Mouse (Mus musculus) frontal cortex, postnatal 36 days (tissue): ENCODE measurements at regions not wholly inside any gene's neighbourhood (a gene's known extent, or its start where the extent isn't known, plus 50 kb on each side); places are given as distances from the start of the nearest gene placed in this dataset.

Source experiments
- DNase-seq, 2 experiments: peaks; one replicate each; pipeline ENCODE4 v3.0.0; 2022; ENCODE audit warnings: low spot score in 2 of 2

GRCm38 (mm10) chr1:121050695-121051495, 281.5 kb downstream of the Insig2 start:
- no peak for DNase-seq

GRCm38 (mm10) chr1:121051496-121052119, 280.8 kb downstream of the Insig2 start:
- no peak for DNase-seq

DNA sequence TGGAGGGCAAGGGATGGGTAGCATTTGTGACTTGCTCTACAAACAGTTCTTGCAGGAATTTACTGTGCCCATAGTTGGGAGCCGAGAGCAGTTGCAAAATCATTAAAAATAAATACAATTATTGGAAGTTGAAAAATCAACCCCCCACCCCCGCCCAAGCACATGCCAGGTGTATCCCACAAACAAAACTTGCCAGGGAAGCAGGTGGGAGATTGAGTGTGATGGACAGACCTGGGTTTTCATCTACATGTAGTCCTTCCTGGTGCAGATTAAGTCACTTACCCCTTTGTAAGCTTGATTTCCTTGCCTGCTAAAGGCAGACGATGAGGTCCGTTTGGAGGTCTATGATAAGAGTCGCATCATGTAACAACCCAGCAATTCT, 280.3 kb downstream of the Insig2 start:
- no peak for DNase-seq

DNA sequence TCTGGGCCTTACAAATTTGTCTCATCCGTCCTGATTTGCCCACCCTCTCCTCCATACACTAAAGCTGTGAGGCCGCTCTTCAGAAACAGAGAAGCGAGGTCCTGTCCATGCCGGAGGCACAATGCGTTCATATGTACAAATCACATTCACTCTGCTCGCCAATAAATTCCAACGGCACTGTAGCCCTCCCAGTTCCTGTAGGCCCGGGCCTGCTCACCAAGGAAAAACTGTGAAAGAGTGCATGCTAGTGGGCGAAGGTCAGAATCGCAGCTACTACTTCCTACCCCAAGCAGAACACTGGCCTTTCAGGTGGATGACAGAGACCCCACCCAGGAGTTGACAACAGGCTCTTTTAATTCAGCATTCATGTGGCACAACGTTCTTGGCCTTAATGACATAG, 278.7 kb downstream of the Insig2 start:
- DNase-seq: no peak

DNA sequence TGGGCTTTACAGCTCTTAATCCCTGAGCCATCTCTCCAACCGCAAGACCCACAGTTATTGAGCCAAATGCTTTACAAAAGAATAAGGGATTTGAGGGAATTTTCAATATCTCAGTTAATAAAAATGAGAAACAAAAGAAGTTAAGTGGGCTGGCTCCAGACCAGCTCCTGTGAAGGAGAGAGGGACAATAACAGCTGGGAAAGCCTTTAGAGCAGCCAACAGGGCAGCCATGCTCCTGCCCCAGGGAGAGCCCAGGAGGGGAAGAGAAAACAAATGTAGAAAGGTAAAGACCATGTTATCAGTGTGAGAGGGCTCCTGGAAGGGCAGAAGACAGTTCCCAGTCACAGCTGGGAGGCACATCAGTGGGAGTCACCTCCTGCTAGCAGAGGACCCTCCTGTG, 257.8 kb downstream of the Insig2 start:
- no peak for DNase-seq

DNA sequence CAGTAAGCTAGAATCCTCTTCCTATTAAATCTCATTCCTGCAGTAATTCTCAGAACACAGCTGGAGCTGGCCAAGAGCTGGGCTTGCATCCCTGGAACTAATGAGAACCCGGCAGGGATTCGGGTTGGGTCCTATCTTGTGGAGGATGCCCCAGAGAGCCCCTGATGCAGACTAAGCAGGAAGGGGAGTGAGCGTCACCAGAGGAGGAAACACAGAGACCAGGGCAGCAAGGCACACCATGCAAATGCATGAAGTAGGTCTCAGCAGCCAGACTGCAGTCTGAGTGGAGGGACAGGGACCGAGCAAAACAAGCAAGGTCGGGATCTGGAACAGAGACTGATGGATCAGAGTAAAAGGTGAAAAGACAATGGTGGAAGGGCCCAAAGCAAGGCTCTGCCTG, 249.6 kb downstream of the Insig2 start:
- DNase-seq: no peak

DNA sequence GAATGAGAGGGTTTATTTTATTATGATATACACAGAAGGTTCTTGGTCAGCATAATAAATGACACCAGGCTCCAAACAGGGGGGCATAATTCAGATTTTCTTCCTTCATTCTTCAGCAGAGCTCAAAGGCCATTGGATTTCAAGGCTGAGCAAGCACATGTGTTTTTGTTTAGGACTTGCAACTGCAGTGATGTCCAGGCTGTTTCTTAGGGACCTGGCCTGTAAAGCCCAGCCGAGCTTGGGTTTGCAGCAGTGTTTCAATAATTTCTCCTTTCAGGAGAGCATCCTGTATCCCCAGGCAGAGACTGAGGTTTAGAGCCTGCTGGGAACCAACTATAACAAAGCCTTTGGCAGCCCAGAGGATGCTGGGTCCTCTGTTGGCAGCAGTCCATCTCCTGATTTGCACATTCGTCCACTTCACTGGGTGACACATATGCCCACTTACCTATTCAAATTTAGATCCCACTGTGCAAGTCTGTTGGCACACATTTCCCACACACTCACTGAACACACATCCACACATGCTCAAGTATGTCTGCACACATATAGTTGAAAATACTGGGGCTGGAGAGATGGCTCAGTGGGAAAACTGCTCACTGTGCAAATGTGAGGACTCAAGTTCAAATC, 247.2 kb downstream of the Insig2 start:
- DNase-seq: peak in 1 of 2 experiments; percentile 24

GRCm38 (mm10) chr1:121087124-121087887, 245.1 kb downstream of the Insig2 start:
- peak; percentile 8 to 40 for DNase-seq

DNA sequence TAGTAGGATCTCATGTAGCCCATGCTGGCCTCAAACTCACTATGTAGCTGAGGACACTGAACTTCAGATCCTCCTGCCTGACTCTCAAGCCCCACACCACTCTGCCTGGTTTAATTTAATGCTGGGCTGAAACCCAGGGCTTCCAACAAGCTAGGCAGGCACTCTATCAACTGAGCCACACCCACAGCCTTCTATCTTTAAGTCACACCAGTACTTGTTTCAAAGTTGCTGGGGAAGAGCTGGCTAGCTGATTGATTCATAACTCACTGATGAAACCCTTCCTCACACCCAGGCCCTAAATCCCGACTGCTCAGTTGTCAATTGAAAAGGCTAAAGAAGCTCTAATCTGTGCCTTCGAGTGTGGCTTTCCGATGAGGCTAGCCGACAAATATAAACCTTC, 241.8 kb downstream of the Insig2 start:
- DNase-seq: no peak

- no peak for DNase-seq
Observed at GRCm38 (mm10) chr1:121092870-121093269, 239.5 kb downstream of the Insig2 start.

GRCm38 (mm10) chr1:121096551-121097550, 235.5 kb downstream of the Insig2 start:
- DNase-seq: peak in 1 of 2 experiments; percentile 24

DNA sequence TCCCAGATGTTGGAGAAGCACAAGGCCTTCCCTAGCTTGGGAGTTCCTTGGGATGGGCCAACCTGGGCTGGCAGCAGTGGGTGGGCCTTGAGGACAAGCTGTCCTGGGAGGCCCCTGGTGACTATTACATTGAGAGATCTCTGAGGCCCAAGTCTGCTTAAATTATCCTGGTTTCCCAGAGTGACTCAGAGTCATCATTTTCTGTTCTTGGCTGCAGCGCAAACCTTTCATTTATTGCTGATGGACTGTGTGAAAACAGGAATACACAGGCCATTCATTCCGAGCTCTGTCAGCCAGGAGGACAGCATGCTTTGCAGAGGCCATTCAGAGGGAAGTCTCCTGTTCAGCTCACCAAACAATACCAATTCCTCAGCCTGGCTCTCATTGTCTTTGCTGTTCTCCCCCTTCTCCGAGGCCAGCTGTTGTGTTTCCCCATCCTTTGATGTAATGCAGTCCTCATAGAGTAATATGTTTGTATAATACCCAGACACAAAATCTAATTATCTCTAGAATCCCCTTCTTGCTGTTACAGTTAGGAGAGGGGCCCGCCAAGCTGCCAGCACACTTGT, 220.5 kb downstream of the Insig2 start:
- peak in 1 of 2 experiments; percentile 1 for DNase-seq

DNA sequence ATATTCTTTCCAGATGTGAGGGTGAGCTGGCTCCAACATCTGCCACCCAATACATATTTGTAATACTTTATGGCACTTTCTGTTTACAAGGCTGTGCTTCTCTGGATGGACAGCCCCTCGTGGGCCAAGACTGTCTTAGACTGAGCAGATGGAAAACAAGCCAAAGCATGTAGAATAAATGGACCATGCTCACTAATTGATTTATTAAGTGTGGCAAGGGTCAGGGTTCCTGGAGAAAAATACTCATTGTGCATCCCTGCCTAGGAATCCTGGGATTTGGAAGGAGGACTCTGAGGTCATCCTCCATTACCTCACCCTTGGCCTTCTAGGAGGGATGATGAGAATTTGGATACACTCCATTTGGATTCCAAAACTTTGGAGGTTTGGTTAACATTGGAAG, 219.9 kb downstream of the Insig2 start:
- no peak for DNase-seq

DNA sequence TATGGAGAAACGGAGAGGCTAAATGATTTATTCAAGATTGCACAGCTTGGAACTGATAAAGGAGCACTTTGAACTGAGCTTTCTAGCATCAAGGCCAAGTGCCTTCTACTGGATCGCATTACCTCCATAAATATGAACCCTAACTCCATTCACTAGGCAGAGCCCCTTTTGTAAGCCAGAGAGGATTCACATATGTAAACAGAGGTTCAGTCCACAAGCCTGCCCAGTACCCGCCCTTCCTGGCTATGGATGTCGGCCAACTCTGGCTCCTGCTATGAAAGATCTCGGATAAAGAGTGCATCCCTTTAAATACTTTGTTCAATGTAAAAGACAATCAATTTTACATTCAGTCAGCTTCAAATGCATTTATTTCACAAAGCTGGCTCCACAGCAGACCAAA, 215.8 kb downstream of the Insig2 start:
- DNase-seq: no peak

DNA sequence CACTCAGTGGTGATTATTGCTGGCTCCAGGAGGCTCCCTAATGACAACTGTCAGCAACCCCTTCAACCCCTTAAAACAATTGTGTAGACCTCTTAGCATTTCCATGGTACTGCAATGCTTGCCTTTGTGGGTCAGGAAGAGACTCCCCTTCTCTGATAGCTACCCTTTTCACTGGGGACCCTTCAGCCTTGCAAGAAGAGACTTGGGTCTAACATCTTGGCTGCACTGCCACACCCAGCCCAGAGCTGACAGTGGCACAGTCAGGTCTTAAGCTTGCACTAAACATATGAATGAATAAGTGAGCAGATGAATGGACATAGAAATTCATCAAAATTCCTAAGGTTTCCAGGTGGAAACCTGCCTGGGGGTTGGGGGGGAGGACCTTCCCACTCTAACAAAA, 209.0 kb downstream of the Insig2 start:
- no peak for DNase-seq

- no peak for DNase-seq
Observed at GRCm38 (mm10) chr1:121136284-121136683, 196.1 kb downstream of the Insig2 start.

GRCm38 (mm10) chr1:121136846-121137245, 195.5 kb downstream of the Insig2 start:
- no peak for DNase-seq

DNA sequence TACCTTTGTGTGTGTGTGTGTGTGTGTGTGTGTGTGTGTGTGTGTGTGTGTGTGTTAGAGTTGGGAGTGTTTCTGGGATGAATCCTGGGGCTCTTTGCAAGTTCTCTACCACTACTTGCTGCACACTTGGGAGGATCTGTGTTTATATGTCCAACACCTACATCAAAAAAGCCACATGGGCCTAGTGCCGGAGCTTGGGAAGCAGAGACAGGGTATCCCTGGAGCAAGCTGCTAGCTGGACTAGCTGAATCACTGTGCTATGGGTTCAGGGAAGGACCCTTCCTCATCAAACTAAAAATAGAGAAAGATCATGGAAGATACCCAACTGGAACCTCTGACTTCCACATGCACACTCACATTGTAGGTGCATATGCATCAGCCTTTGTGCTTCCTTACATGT, 187.4 kb downstream of the Insig2 start:
- no peak for DNase-seq

DNA sequence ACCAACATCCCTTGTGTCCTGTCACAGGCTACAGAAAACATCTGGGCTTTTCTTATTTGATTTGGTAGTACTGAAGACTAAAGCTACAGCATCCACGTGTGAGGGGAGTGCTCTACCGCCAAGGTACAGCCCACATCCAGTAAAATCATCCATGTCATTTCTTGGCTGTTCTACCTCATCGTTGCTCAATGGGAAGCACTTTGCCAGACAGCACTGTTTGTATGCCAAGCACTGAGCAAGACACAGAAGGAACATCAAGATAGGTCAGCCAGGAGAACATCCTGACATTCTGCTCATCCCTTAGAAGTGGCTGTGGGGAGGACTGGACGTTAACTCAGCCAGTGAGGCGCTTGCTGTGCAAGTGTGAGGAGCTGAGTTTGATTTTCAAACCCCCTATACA, 178.9 kb downstream of the Insig2 start:
- DNase-seq: no peak

DNA sequence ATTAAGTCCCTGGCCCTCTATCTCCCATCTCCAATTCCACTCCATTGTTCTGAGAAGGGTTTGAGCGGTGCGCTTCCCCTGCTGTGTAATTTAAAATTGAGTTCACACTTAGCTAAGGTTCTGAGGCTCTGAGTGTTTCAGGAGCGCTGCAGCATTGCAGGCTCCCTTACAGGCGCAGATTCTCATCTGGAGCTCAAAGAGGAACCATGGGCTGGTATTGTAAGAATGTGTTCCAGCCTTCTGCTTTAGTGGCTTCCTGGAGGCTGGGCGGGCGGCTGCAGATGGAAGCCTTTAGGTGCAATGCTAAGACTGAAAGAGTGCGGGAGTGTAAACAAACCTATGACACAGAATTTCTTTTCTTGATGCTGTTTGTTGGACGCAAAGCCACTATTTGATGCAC, 177.8 kb downstream of the Insig2 start:
- no peak for DNase-seq

- no peak for DNase-seq
Observed at GRCm38 (mm10) chr1:121168651-121169050, 163.7 kb downstream of the Insig2 start.
